Mouse (Mus musculus): ENCODE results near the gene Cspg4. TPM values are rescaled to one million over a fixed set of nuclear protein-coding genes. Genes with fewer than 3 reads are reported as not detected.

Cspg4 gene
- total RNA-seq (2023), result not detected

GRCm38 (mm10) chr9:56864832-56865231 lies at the start of gene Cspg4:
Gene Cspg4, plus strand, starts transcription at chr9:56865033.

GRCm38 (mm10) chr9:56864216-56864729 lies 560 bp upstream of the Cspg4 start, which contains the start of gene Odf3l1:
Gene Odf3l1, minus strand, starts transcription at chr9:56864679.

GRCm38 (mm10) chr9:56928041-56928811 lies 63.4 kb downstream of the Cspg4 start, which contains the start of gene Snx33:
Gene Snx33, minus strand, starts transcription at chr9:56928371.

GRCm38 (mm10) chr9:56937223-56938160 lies 72.7 kb downstream of the Cspg4 start, which contains the start of gene Imp3:
Gene Imp3, plus strand, starts transcription at chr9:56937475.

Other genes starting within 250 kb of the Cspg4 start
- gene Lingo1, start 68.6 kb upstream of the Cspg4 start, total RNA-seq (2023), result not detected
- gene Odf3l1, start 354 bp upstream of the Cspg4 start, total RNA-seq (2023), result not detected
- gene Snx33, start 63.3 kb downstream of the Cspg4 start, total RNA-seq (2023), result 14.1 TPM
- gene Imp3, start 72.4 kb downstream of the Cspg4 start, total RNA-seq (2023), result 88.9 TPM
- gene Snupn, start 85.8 kb downstream of the Cspg4 start, total RNA-seq (2023), result 8.1 TPM
- gene Ptpn9, start 129.9 kb downstream of the Cspg4 start, total RNA-seq (2023), result 14.0 TPM
- gene Sin3a, start 207.0 kb downstream of the Cspg4 start, total RNA-seq (2023), result 111 TPM